Mouse (Mus musculus) hindbrain, embryonic 15.5 days (tissue): ENCODE results near the gene Tek. TPM values are rescaled to one million over a fixed set of nuclear protein-coding genes. Genes with fewer than 3 reads are reported as not detected.
A peak's percentile ranks its signal among the peaks of the same experiment; 100 is the strongest.

Experiments used
- ATAC-seq: fragments of 200-750 bp; cut with Nextera tagmentation; 2 replicates; pipeline ENCODE4 v1.8.0; 2017; ENCODE audit warnings: low read depth, moderate number of reproducible peaks, moderate TSS enrichment; ENCODE audit not compliant: low FRiP score
- H3K27ac ChIP-seq: fragments of 300-500 bp; sonication (generic); replicated peaks from 2 replicates; pipeline ENCODE4 v1.5.1; 2015; ENCODE audit warnings: mild to moderate bottlenecking, inconsistent platforms
- H3K27me3 ChIP-seq: fragments of 300-500 bp; sonication (generic); 2 replicates; pipeline ENCODE4 v1.6.1; 2015; ENCODE audit warnings: control low read depth, inconsistent platforms
- H3K36me3 ChIP-seq: fragments of 300-500 bp; sonication (generic); 2 replicates; pipeline ENCODE4 v1.6.1; 2015; ENCODE audit warnings: control low read depth, inconsistent platforms
- H3K4me1 ChIP-seq: fragments of 300-500 bp; sonication (generic); replicated peaks from 2 replicates; pipeline ENCODE4 v1.6.1; 2015; ENCODE audit warnings: control low read depth, inconsistent platforms
- H3K4me2 ChIP-seq: fragments of 300-500 bp; sonication (generic); 2 replicates; pipeline ENCODE4 v1.6.1; 2015; ENCODE audit warnings: moderate library complexity, mild to moderate bottlenecking, inconsistent platforms
- H3K4me3 ChIP-seq: fragments of 300-500 bp; sonication (generic); 2 replicates; pipeline ENCODE4 v1.5.1; 2015; ENCODE audit warnings: mild to moderate bottlenecking, inconsistent platforms
- H3K9ac ChIP-seq: fragments of 300-500 bp; sonication (generic); 2 replicates; pipeline ENCODE4 v1.6.1; 2015; ENCODE audit warnings: inconsistent platforms
- H3K9me3 ChIP-seq: fragments of 300-500 bp; sonication (generic); 2 replicates; pipeline ENCODE4 v1.6.1; 2016; ENCODE audit warnings: control low read depth, inconsistent platforms
- WGBS: fragments of 180-500 bp; shearing (Covaris S2); methylation state at CpG from one replicate; pipeline ENCODE4 v1.1.7; 2015; 5-methylcytosine and 5-hydroxymethylcytosine counted together
- polyA plus RNA-seq: library from polyadenylated mRNA; unstranded; fragments of >200 nt; fragmentation: Nextera tagmentation; extraction: Ambion mirVana; gene quantifications from 2 replicates; pipeline ENCODE4 v1.2.1, GENCODE M21; 2015

The Tek gene
- polyA plus RNA-seq, 1 experiment from 2014 or later = 9.7 TPM

GRCm38 (mm10) chr4:94741824-94742223 lies 2.7 kb downstream of the Tek start:
- Histone ChIP-seq H3K9me3 (no peaks in the 10 kb centered on the region), H3K27ac (no peak overlapping the region), H3K4me3 (no peak overlapping the region), H3K4me2 (no peak overlapping the region), H3K36me3 (no peaks in the 10 kb centered on the region), H3K27me3 (no peaks in the 10 kb centered on the region), H3K9ac (no peak overlapping the region), H3K4me1 (no peaks in the 10 kb centered on the region)
- no peak for ATAC-seq
- WGBS = 85% methylated on average over 1 of the region's 1 CpGs

- H3K9me3 ChIP-seq = no peaks in the 10 kb centered on the region
- no peak overlapping the region for H3K4me2 ChIP-seq
- no peaks in the 10 kb centered on the region for H3K4me1 ChIP-seq
- no peak overlapping the region for H3K27ac ChIP-seq
- no peak overlapping the region for H3K4me3 ChIP-seq
- H3K9ac ChIP-seq = no peak overlapping the region
- H3K36me3 ChIP-seq = no peaks in the 10 kb centered on the region
- WGBS = 71% methylated on average over 3 of the region's 3 CpGs
- no peak for ATAC-seq
- H3K27me3 ChIP-seq = no peaks in the 10 kb centered on the region
These were observed 6.7 kb downstream of the Tek start for GRCm38 (mm10) chr4:94745749-94746148.

GRCm38 (mm10) chr4:94746387-94746811 lies 7.3 kb downstream of the Tek start:
- no peak overlapping the region for H3K4me2 ChIP-seq
- H3K27ac ChIP-seq = no peak overlapping the region
- H3K36me3 ChIP-seq = no peaks in the 10 kb centered on the region
- WGBS = 54% methylated on average over 7 of the region's 7 CpGs
- no peak overlapping the region for H3K9ac ChIP-seq
- ATAC-seq = no peak
- H3K9me3 ChIP-seq = no peaks in the 10 kb centered on the region
- no peak overlapping the region for H3K4me3 ChIP-seq
- H3K27me3 ChIP-seq = no peaks in the 10 kb centered on the region
- H3K4me1 ChIP-seq = no peaks in the 10 kb centered on the region

- no peak overlapping the region for H3K9ac ChIP-seq
- no peak overlapping the region for H3K4me3 ChIP-seq
- WGBS = 91% methylated on average over 3 of the region's 3 CpGs
- H3K4me2 ChIP-seq = no peak overlapping the region
- H3K27ac ChIP-seq = no peak overlapping the region
- no peaks in the 10 kb centered on the region for H3K9me3 ChIP-seq
- H3K36me3 ChIP-seq = no peaks in the 10 kb centered on the region
- 0 out of 2 replicates have a peak, but pooled peaks cover under 1% of the 10 kb centered on the region for H3K4me1 ChIP-seq
- H3K27me3 ChIP-seq = no peaks in the 10 kb centered on the region
- no peak for ATAC-seq
These were observed 8.2 kb downstream of the Tek start for GRCm38 (mm10) chr4:94747338-94747737.

GRCm38 (mm10) chr4:94752512-94752911 lies 13.4 kb downstream of the Tek start:
- H3K27ac ChIP-seq = no peak overlapping the region
- no peaks in the 10 kb centered on the region for H3K36me3 ChIP-seq
- H3K27me3 ChIP-seq = no peaks in the 10 kb centered on the region
- peak overlapping the region; percentile 17; the same call in 1 of the 2 replicates for H3K4me2 ChIP-seq
- 22% methylated on average over 9 of the region's 9 CpGs for WGBS
- H3K9me3 ChIP-seq = no peaks in the 10 kb centered on the region
- no peak overlapping the region for H3K9ac ChIP-seq
- no peak overlapping the region for H3K4me3 ChIP-seq
- H3K4me1 ChIP-seq = 0 out of 2 replicates have a peak, but pooled peaks cover 4% of the 10 kb centered on the region
- ATAC-seq = peak; percentile 63

- no peak overlapping the region for H3K4me3 ChIP-seq
- ATAC-seq = no peak
- no peak overlapping the region for H3K27ac ChIP-seq
- H3K9ac ChIP-seq = no peak overlapping the region
- H3K27me3 ChIP-seq = no peaks in the 10 kb centered on the region
- H3K4me2 ChIP-seq = no peak overlapping the region
- H3K36me3 ChIP-seq = no peaks in the 10 kb centered on the region
- no peaks in the 10 kb centered on the region for H3K4me1 ChIP-seq
- no peaks in the 10 kb centered on the region for H3K9me3 ChIP-seq
These were observed 26.1 kb downstream of the Tek start for GRCm38 (mm10) chr4:94765217-94765616.

DNA sequence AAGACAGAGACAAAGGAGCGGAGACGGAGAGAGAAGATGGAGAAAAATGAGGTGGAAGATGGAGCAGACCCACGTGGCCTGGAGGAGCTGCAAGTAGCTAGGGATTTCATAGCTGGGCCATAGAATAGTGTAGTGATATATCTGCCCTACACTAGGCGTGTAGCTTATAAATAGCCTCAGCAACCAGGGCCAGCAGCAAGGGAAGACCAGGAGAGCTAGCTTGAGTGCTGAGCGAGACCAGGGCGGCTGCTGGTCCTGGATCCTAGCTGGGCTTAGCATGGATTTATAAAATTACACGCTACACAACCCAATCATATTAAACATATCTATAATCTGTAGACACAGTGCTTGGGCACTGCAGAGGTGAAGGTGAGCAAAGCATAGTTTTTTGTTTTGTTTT lies 27.1 kb downstream of the Tek start:
- no peak overlapping the region for H3K27ac ChIP-seq
- H3K9ac ChIP-seq = no peak overlapping the region
- no peaks in the 10 kb centered on the region for H3K36me3 ChIP-seq
- H3K9me3 ChIP-seq = no peaks in the 10 kb centered on the region
- 86% methylated on average over 7 of the region's 7 CpGs for WGBS
- H3K27me3 ChIP-seq = no peaks in the 10 kb centered on the region
- H3K4me3 ChIP-seq = no peak overlapping the region
- ATAC-seq = no peak
- H3K4me2 ChIP-seq = no peak overlapping the region
- H3K4me1 ChIP-seq = no peaks in the 10 kb centered on the region

- Histone ChIP-seq H3K4me1 (no peaks in the 10 kb centered on the region), H3K4me3 (no peak overlapping the region), H3K4me2 (no peak overlapping the region), H3K27me3 (no peaks in the 10 kb centered on the region), H3K27ac (no peak overlapping the region), H3K36me3 (no peaks in the 10 kb centered on the region), H3K9ac (no peak overlapping the region), H3K9me3 (no peaks in the 10 kb centered on the region)
- WGBS = 87% methylated on average over 3 of the region's 3 CpGs
- ATAC-seq = no peak
These were observed 29.5 kb downstream of the Tek start for GRCm38 (mm10) chr4:94768624-94769023.

- no peak overlapping the region for H3K4me3 ChIP-seq
- no peak for ATAC-seq
- no peaks in the 10 kb centered on the region for H3K9me3 ChIP-seq
- 94% methylated on average over 5 of the region's 5 CpGs for WGBS
- no peaks in the 10 kb centered on the region for H3K4me1 ChIP-seq
- no peak overlapping the region for H3K27ac ChIP-seq
- no peak overlapping the region for H3K4me2 ChIP-seq
- H3K27me3 ChIP-seq = no peaks in the 10 kb centered on the region
- no peak overlapping the region for H3K9ac ChIP-seq
- H3K36me3 ChIP-seq = no peaks in the 10 kb centered on the region
These were observed 42.0 kb downstream of the Tek start for GRCm38 (mm10) chr4:94781043-94781442.

- Histone ChIP-seq H3K4me2 (no peak overlapping the region), H3K4me3 (no peak overlapping the region), H3K9ac (no peak overlapping the region), H3K27ac (no peak overlapping the region), H3K9me3 (no peaks in the 10 kb centered on the region), H3K36me3 (no peaks in the 10 kb centered on the region), H3K27me3 (no peaks in the 10 kb centered on the region), H3K4me1 (no peaks in the 10 kb centered on the region)
- WGBS = 94% methylated on average over 2 of the region's 2 CpGs
- ATAC-seq = no peak
These were observed 46.8 kb downstream of the Tek start for GRCm38 (mm10) chr4:94785921-94786320.

DNA sequence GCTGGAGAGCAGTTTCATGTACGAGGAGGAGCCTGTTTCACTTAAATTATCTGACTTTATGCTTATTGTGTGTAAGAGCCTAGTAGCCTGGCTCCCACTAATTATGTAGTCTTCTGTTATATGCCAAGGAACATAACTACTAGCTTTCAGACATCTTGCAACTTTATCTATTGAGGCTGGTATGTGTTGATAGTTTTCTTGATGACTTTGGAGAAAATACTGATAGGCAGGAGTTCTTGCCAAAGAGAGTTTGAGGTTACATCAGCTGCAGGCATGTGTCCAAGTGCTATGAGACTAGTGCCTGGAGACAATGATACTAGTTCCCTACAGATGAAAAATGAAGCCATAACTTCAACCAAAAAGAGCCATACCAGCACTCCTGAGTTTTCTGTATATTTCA lies 64.1 kb downstream of the Tek start:
- Histone ChIP-seq H3K27ac (no peak overlapping the region), H3K9ac (no peak overlapping the region), H3K27me3 (no peaks in the 10 kb centered on the region), H3K4me3 (no peak overlapping the region), H3K9me3 (no peaks in the 10 kb centered on the region), H3K4me1 (no peaks in the 10 kb centered on the region), H3K4me2 (no peak overlapping the region), H3K36me3 (no peaks in the 10 kb centered on the region)
- no peak for ATAC-seq
- 72% methylated on average over 1 of the region's 1 CpGs for WGBS

GRCm38 (mm10) chr4:94810616-94811015 lies 71.5 kb downstream of the Tek start:
- ATAC-seq = no peak
- Histone ChIP-seq H3K9ac (no peak overlapping the region), H3K36me3 (no peaks in the 10 kb centered on the region), H3K9me3 (no peaks in the 10 kb centered on the region), H3K4me2 (no peak overlapping the region), H3K4me1 (no peaks in the 10 kb centered on the region), H3K4me3 (no peak overlapping the region), H3K27ac (no peak overlapping the region), H3K27me3 (no peaks in the 10 kb centered on the region)
- WGBS = 80% methylated on average over 1 of the region's 1 CpGs

- ATAC-seq = no peak
- no peak overlapping the region for H3K4me2 ChIP-seq
- H3K27ac ChIP-seq = no peak overlapping the region
- H3K4me1 ChIP-seq = no peaks in the 10 kb centered on the region
- H3K9me3 ChIP-seq = peaks cover 8% of the 10 kb centered on the region; the same call in 1 of the 2 replicates
- WGBS = 80% methylated on average over 1 of the region's 1 CpGs
- H3K36me3 ChIP-seq = 0 out of 2 replicates have a peak, but pooled peaks cover 4% of the 10 kb centered on the region
- H3K27me3 ChIP-seq = no peaks in the 10 kb centered on the region
- H3K4me3 ChIP-seq = no peak overlapping the region
- no peak overlapping the region for H3K9ac ChIP-seq
These were observed 87.8 kb downstream of the Tek start for GRCm38 (mm10) chr4:94826891-94827290.
